Mouse (Mus musculus) liver, embryonic 14.5 days (tissue): ENCODE measurements around the gene Ripor1. TPM values are rescaled to one million over a fixed set of nuclear protein-coding genes. Genes with fewer than 3 reads are reported as not detected.
A peak's percentile ranks its signal among the peaks of the same experiment; 100 is the strongest.

ENCODE experiments used
- ATAC-seq: fragments of 200-750 bp; cut with Nextera tagmentation; 2 replicates; pipeline ENCODE4 v1.8.0; 2017; ENCODE audit warnings: moderate number of reproducible peaks, mild to moderate bottlenecking, moderate library complexity; ENCODE audit not compliant: insufficient read depth
- DNase-seq, 3 experiments: peaks; one replicate each; pipeline ENCODE4 v3.0.0-alpha.2; 2012 to 2013; ENCODE audit warnings: low read depth in 3 of 3, low spot score in 3 of 3
- H3K27ac ChIP-seq: fragments of 300-500 bp; sonication (generic); 2 replicates; pipeline ENCODE4 v1.5.1; 2014; ENCODE audit warnings: moderate library complexity, mild to moderate bottlenecking, control low read depth, inconsistent platforms
- H3K27me3 ChIP-seq: fragments of 300-500 bp; sonication (generic); 2 replicates; pipeline ENCODE4 v1.6.1; 2014; ENCODE audit warnings: mild to moderate bottlenecking, low read length, moderate library complexity; ENCODE audit not compliant: control insufficient read depth, insufficient read depth
- H3K36me3 ChIP-seq: fragments of 300-500 bp; sonication (generic); replicated peaks from 2 replicates; pipeline ENCODE4 v1.6.1; 2014; ENCODE audit warnings: low read depth; ENCODE audit not compliant: control insufficient read depth, insufficient read depth
- H3K4me1 ChIP-seq, 2 experiments: fragments of 200-500 bp in 1 of 2; fragments of 300-500 bp in 1 of 2; sonication (generic) in 1 of 2; replicated peaks; 2 replicates each; pipeline ENCODE4 v1.6.1; 2012 to 2014; ENCODE audit warnings: antibody characterized with exemption in 1 of 2, inconsistent platforms in 1 of 2, low read length in 1 of 2; ENCODE audit not compliant: control insufficient read depth in 2 of 2, insufficient read depth in 2 of 2
- H3K4me2 ChIP-seq: fragments of 300-500 bp; sonication (generic); 2 replicates; pipeline ENCODE4 v1.6.1; 2014; ENCODE audit warnings: low read depth, mild to moderate bottlenecking, control low read depth, moderate library complexity
- H3K4me3 ChIP-seq, 2 experiments: fragments of 200-500 bp in 1 of 2; fragments of 300-500 bp in 1 of 2; sonication (generic) in 1 of 2; 2 replicates each; pipeline ENCODE4 v1.5.1; 2012 to 2014; ENCODE audit warnings: low read depth in 2 of 2, low read length in 2 of 2, mild to moderate bottlenecking in 2 of 2, control low read depth in 1 of 2, inconsistent platforms in 1 of 2, moderate library complexity in 1 of 2; ENCODE audit not compliant: insufficient read depth in 1 of 2
- H3K9ac ChIP-seq: fragments of 300-500 bp; sonication (generic); replicated peaks from 2 replicates; pipeline ENCODE4 v1.6.1; 2014; ENCODE audit warnings: mild to moderate bottlenecking, control low read depth, moderate library complexity
- H3K9me3 ChIP-seq: fragments of 300-500 bp; sonication (generic); 2 replicates; pipeline ENCODE4 v1.6.1; 2016; ENCODE audit warnings: low read length, mixed read lengths; ENCODE audit not compliant: control insufficient read depth
- CTCF ChIP-seq: IDR thresholded peaks from 2 replicates; pipeline ENCODE4 v1.5.1; 2016; ENCODE audit warnings: antibody characterized with exemption, low read depth, control low read depth
- EP300 ChIP-seq: IDR thresholded peaks from 2 replicates; pipeline ENCODE4 v1.6.1; 2016; ENCODE audit warnings: antibody characterized with exemption, low read depth
- WGBS: fragments of 180-500 bp; shearing (Covaris S2); extraction: QIAGEN DNeasy Blood & Tissue Kit; methylation state at CpG from one replicate; pipeline ENCODE4 v1.1.7; 2014; ENCODE audit not compliant: insufficient replicate concordance; 5-methylcytosine and 5-hydroxymethylcytosine counted together
- polyA plus RNA-seq, 2 experiments: library from polyadenylated mRNA; depleted of rRNA in 1 of 2; stranded (reverse) in 1 of 2; unstranded in 1 of 2; fragments of >200 nt; fragmentation: Nextera tagmentation in 1 of 2; extraction: Ambion mirVana in 1 of 2; gene quantifications; 2 replicates each; pipeline versions ENCODE4 v1.2.1 to v1.2.3; 2012 to 2014

The Ripor1 gene
- polyA plus RNA-seq, 2 experiments = 4.5 to 4.9 TPM

DNA sequence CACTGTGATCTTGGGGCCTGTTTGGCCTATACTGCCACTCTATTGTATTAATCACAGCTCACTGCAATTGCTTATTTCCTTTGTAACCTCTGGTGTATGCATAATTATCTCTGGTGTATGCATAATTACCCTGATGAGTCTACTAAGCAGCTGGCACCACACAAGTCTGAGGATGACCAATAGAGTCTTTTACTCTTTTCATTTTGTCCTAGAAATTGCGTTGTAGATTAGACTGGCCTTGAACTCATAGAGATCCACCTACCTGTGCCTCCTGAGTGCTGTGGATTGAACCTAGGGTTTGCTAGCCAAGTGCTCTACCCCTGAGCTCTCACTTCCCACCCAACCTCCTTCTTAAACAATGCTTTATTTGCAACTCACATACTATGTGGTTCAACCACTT lies 21.0 kb downstream of the Ripor1 start:
- no peaks in the 10 kb centered on the region for H3K27me3 ChIP-seq
- H3K27ac ChIP-seq = no peak overlapping the region
- no peak overlapping the region for H3K4me3 ChIP-seq
- no peak overlapping the region for H3K4me2 ChIP-seq
- TF ChIP-seq EP300 (no peak), CTCF (no peak)
- DNase-seq (no peak), ATAC-seq (no peak)
- H3K36me3 ChIP-seq = no peaks in the 10 kb centered on the region; the same call in 1 of the 2 replicates
- 81% methylated on average over 1 of the region's 1 CpGs for WGBS
- no peak overlapping the region for H3K9ac ChIP-seq
- H3K4me1 ChIP-seq = no peaks in the 10 kb centered on the region; a peak in 1 of 4 replicates
- H3K9me3 ChIP-seq = no peaks in the 10 kb centered on the region

DNA sequence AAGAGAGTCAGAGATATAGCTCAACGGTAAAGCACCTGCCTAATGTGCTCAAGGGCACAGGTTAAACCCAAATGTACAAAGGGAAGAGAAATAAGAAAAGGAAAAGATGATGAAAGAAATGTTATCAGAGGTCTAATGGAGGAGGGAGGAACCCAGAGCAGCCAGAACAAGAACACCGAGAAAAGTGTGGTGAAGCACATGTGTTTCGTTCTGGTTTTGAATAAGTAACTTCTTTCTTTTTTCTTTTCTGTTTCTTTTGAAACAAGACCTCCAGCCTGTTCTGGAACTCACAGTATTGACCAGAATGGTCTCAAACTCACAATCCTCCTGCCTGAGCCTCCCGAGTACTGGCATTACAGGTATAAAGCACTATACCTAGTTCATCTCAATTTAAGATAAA lies 24.3 kb downstream of the Ripor1 start:
- TF ChIP-seq EP300 = no peak
- Histone ChIP-seq H3K27me3 (no peaks in the 10 kb centered on the region), H3K4me3 (no peak overlapping the region), H3K9me3 (no peaks in the 10 kb centered on the region), H3K27ac (no peak overlapping the region), H3K9ac (no peak overlapping the region), H3K4me1 (no peaks in the 10 kb centered on the region), H3K4me2 (no peak overlapping the region), H3K36me3 (no peaks in the 10 kb centered on the region)
- no peak for DNase-seq
- no peak for ATAC-seq
- 76% methylated on average over 4 of the region's 4 CpGs for WGBS

DNA sequence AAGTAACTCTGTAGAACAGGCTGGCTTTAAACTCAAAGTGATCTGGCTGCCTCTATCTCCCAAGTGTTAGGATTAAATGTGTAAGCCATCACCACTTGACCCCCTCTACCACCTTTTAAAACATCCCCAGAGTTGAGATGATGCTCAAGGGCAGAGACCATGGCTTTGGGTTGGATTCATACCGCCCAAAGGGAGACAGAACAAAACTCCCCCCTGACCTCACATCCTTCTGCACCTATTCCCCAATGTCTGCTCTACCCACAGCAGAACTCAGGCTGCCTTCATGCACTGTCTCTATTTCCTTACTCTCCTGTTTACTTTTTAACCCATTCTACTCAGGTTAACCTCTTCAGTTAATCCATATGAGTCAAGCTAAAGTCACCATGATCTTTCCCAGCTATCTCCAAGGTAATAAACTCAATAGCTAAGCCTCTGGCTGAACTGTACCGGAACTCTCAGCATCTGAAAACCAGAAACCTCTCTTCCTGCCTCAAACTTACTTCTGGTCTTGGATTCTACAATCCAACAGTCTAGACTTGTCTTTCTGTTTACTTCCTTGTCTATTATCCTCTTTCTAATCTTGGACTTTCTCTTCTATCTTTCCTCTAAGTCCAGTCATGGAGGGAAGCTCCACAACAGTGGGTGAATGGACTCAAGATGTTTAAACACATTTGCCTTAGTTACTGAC lies 29.9 kb downstream of the Ripor1 start:
- no peaks in the 10 kb centered on the region for H3K9me3 ChIP-seq
- ATAC-seq = no peak
- peaks cover 20 to 21% of the 10 kb centered on the region in 2 experiments for H3K4me1 ChIP-seq
- H3K36me3 ChIP-seq = peaks cover 9% of the 10 kb centered on the region; the same call in 1 of the 2 replicates
- no peak for DNase-seq
- H3K27me3 ChIP-seq = no peaks in the 10 kb centered on the region
- no peak overlapping the region for H3K27ac ChIP-seq
- 71% methylated on average over 2 of the region's 2 CpGs for WGBS
- TF ChIP-seq EP300 (no peak), CTCF (no peak)
- H3K4me2 ChIP-seq = peak overlapping the region; percentile 99
- peak overlapping the region in 1 of 2 experiments; percentile 100; a peak in 2 of 4 replicates for H3K4me3 ChIP-seq
- H3K9ac ChIP-seq = peak overlapping the region; percentile 77

DNA sequence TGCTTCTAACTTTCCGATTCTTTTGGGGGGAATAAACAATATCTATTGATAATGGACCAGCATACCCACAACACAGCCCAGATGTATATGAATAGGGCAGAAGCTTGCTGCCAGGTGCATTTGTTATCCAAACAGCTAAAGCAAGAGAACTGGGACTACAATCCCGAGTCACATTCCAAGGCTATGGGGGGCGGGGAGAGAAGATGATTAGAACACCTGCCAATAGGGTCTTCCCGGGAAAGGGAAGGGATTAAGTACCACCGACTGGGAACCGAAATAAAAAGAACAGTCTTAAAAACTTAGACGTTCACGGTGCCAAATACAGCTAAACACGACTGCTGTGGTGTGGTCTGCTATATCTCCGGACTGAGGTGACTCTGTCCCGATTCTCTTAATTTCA lies 30.4 kb downstream of the Ripor1 start:
- H3K4me3 ChIP-seq = peak overlapping the region; percentile 73 to 100
- H3K4me1 ChIP-seq = peaks cover 21 to 22% of the 10 kb centered on the region in 2 experiments
- 6% methylated on average over 11 of the region's 11 CpGs for WGBS
- H3K27ac ChIP-seq = peak overlapping the region; percentile 38; the same call in 1 of the 2 replicates
- no peaks in the 10 kb centered on the region for H3K27me3 ChIP-seq
- no peak for ATAC-seq
- no peaks in the 10 kb centered on the region for H3K9me3 ChIP-seq
- H3K36me3 ChIP-seq = peaks cover 9% of the 10 kb centered on the region; the same call in 1 of the 2 replicates
- peak overlapping the region; percentile 77 for H3K9ac ChIP-seq
- no peak for DNase-seq
- peak overlapping the region; percentile 99 for H3K4me2 ChIP-seq
- TF ChIP-seq CTCF = no peak
- TF ChIP-seq EP300 = no peak

DNA sequence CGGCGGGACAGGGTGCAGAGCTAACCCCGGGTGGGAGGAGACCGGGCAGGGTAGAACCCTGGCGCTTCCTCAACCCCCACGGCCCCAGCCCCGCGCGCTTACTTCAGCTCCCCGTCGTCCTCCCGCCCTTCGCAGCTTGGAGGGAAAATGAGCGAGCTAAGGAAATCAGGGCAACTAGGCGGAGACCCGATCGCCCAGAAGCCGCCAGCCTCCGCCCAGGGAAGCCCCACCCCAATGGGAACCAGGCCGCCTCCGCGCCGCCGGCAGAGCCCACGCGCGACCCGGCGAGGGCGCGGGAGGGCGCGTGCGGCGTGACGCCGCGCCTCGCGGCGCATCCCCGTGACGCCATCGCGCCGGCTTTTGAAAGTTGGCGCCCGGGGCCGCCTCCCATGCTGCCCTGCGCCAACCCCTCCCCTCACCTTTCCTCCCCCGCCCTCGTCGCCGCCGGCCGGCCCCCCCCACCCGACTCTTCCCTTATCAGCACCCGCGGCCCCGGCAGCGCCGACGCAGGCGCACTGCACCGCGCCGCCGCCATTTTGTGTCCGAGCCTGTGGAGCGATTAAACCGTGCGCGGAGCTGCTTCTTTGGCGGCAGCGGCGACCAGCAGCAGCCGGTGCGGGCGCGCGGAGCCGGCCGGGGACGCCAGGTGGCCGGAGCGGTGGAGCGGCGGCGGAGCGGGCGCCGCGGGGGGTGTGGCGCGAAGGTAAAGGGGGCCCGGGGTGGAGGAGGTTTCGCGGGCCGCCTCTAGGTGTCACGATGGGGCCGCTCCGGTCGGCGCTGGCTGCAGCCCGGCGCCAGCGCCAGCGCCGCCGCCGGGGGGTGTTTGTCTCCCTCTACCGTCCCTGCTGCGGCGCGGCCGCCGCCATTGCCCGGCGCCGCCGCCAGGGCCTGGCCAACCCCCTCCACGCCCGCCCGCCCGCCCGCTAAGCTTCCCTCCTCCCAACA lies 31.2 kb downstream of the Ripor1 start, which contains the start of gene Ctcf:
Gene Ctcf, plus strand, starts transcription at position 551 of the 945 bp plus-strand sequence.
- H3K4me3 ChIP-seq = peak within 1 kb of the TSS; percentile 79 to 100
- no peaks in the 10 kb centered on the region for H3K27me3 ChIP-seq
- peak within 1 kb of the TSS; percentile 99 for H3K4me2 ChIP-seq
- ATAC-seq = peak; percentile 89
- H3K4me1 ChIP-seq = peaks cover 21 to 22% of the 10 kb centered on the region in 2 experiments
- TF ChIP-seq EP300 = no peak
- TF ChIP-seq CTCF = 0 out of 2 replicates have a peak, but pooled peaks have one; percentile 1
- H3K9ac ChIP-seq = peak within 1 kb of the TSS; percentile 100
- peak within 1 kb of the TSS; percentile 99 for H3K27ac ChIP-seq
- WGBS = under 1% methylated on average over 103 of the region's 126 CpGs
- peak; percentile 83 to 86 (median 85) for DNase-seq
- no peaks in the 10 kb centered on the region for H3K9me3 ChIP-seq
- peaks cover 9% of the 10 kb centered on the region; the same call in 1 of the 2 replicates for H3K36me3 ChIP-seq
